Mouse (Mus musculus) megakaryocyte, embryonic 14.5 days (primary cell): ENCODE results near the gene Nxn. TPM values are rescaled to one million over a fixed set of nuclear protein-coding genes. Genes with fewer than 3 reads are reported as not detected.

Experiments
- H3K27me3 ChIP-seq: replicated peaks from 2 replicates; pipeline ENCODE3; 2012; ENCODE audit warnings: inconsistent platforms
- H3K36me3 ChIP-seq: replicated peaks from 2 replicates; pipeline ENCODE3; 2012; ENCODE audit warnings: low read length, inconsistent platforms, mixed read lengths
- H3K4me1 ChIP-seq: 2 replicates; pipeline ENCODE4 v1.6.1; 2012; ENCODE audit warnings: inconsistent platforms
- H3K4me3 ChIP-seq: replicated peaks from 2 replicates; pipeline ENCODE3; 2012; ENCODE audit warnings: moderate library complexity, mild to moderate bottlenecking, inconsistent platforms
- H3K9me3 ChIP-seq: 2 replicates; pipeline ENCODE4 v1.6.1; 2012; ENCODE audit warnings: inconsistent platforms
- FLI1 ChIP-seq: IDR thresholded peaks from 2 replicates; pipeline ENCODE4 v1.6.1; 2012; ENCODE audit warnings: low read length, inconsistent platforms, mixed read lengths
- GATA1 ChIP-seq: IDR thresholded peaks from 3 replicates; pipeline ENCODE4 v1.6.1; 2012; ENCODE audit warnings: mixed read lengths, low read length, inconsistent platforms, borderline replicate concordance
- polyA plus RNA-seq: library from polyadenylated mRNA; stranded (reverse); fragments of >175 nt; gene quantifications from 2 replicates; pipeline ENCODE4 v1.2.3, GENCODE M21; 2012; ENCODE audit warnings: low replicate concordance; ENCODE audit not compliant: insufficient read depth

Gene Nxn
- polyA plus RNA-seq, 1 experiment = 4.1 TPM

- peaks cover 6% of the 10 kb centered on the region; the same call in 1 of the 2 replicates for H3K9me3 ChIP-seq
- H3K4me3 ChIP-seq = no peak overlapping the region
- peaks cover 31% of the 10 kb centered on the region for H3K27me3 ChIP-seq
- TF ChIP-seq FLI1 (no peak), GATA1 (no peak)
- peaks cover 37% of the 10 kb centered on the region for H3K4me1 ChIP-seq
- no peaks in the 10 kb centered on the region for H3K36me3 ChIP-seq
These were observed 113.4 kb downstream of the Nxn start for GRCm38 (mm10) chr11:76285431-76286075.

- H3K36me3 ChIP-seq = no peaks in the 10 kb centered on the region
- peaks cover 35% of the 10 kb centered on the region for H3K4me1 ChIP-seq
- peaks cover 6% of the 10 kb centered on the region; the same call in 1 of the 2 replicates for H3K9me3 ChIP-seq
- TF ChIP-seq GATA1 = no peak
- TF ChIP-seq FLI1 = no peak
- H3K4me3 ChIP-seq = no peak overlapping the region
- H3K27me3 ChIP-seq = peaks cover 25% of the 10 kb centered on the region
These were observed 115.1 kb downstream of the Nxn start for GRCm38 (mm10) chr11:76283841-76284240.

- Histone ChIP-seq H3K27me3 (peaks cover 13% of the 10 kb centered on the region), H3K4me1 (peaks cover 5% of the 10 kb centered on the region), H3K36me3 (peaks cover 4% of the 10 kb centered on the region), H3K4me3 (no peak overlapping the region), H3K9me3 (peaks cover 6% of the 10 kb centered on the region; the same call in 1 of the 2 replicates)
- TF ChIP-seq GATA1 (no peak), FLI1 (no peak)
These were observed 119.0 kb downstream of the Nxn start for GRCm38 (mm10) chr11:76279971-76280370.

- H3K9me3 ChIP-seq = peaks cover 6% of the 10 kb centered on the region; the same call in 1 of the 2 replicates
- TF ChIP-seq GATA1 (no peak), FLI1 (no peak)
- H3K4me3 ChIP-seq = no peak overlapping the region
- H3K36me3 ChIP-seq = peaks cover 7% of the 10 kb centered on the region
- H3K4me1 ChIP-seq = no peaks in the 10 kb centered on the region; the same call in 1 of the 2 replicates
- H3K27me3 ChIP-seq = peaks cover 13% of the 10 kb centered on the region
These were observed 119.7 kb downstream of the Nxn start for GRCm38 (mm10) chr11:76278960-76279852.

- H3K36me3 ChIP-seq = peaks cover 37% of the 10 kb centered on the region
- H3K4me3 ChIP-seq = no peak overlapping the region
- peaks cover 8% of the 10 kb centered on the region for H3K4me1 ChIP-seq
- TF ChIP-seq FLI1 (no peak), GATA1 (no peak)
- peaks cover 2% of the 10 kb centered on the region for H3K27me3 ChIP-seq
- H3K9me3 ChIP-seq = no peaks in the 10 kb centered on the region
These were observed 126.5 kb downstream of the Nxn start for GRCm38 (mm10) chr11:76272440-76272839.

GRCm38 (mm10) chr11:76268521-76269065, 130.3 kb downstream of the Nxn start:
- H3K4me3 ChIP-seq = no peak overlapping the region
- TF ChIP-seq GATA1 (no peak), FLI1 (no peak)

GRCm38 (mm10) chr11:76268001-76268459, 130.9 kb downstream of the Nxn start:
- Histone ChIP-seq H3K9me3 (no peaks in the 10 kb centered on the region), H3K4me1 (peaks cover 20% of the 10 kb centered on the region), H3K36me3 (peaks cover 27% of the 10 kb centered on the region), H3K27me3 (peaks cover 6% of the 10 kb centered on the region), H3K4me3 (no peak overlapping the region)
- TF ChIP-seq FLI1 = no peak
- TF ChIP-seq GATA1 = no peak

More at GRCm38 (mm10) chr11:76268521-76269065, 130.3 kb downstream of the Nxn start:
- H3K9me3 ChIP-seq = no peaks in the 10 kb centered on the region
- peaks cover 19% of the 10 kb centered on the region for H3K4me1 ChIP-seq
- H3K27me3 ChIP-seq = peaks cover 6% of the 10 kb centered on the region
- peaks cover 29% of the 10 kb centered on the region for H3K36me3 ChIP-seq

- TF ChIP-seq GATA1 = no peak
- TF ChIP-seq FLI1 = no peak
- Histone ChIP-seq H3K4me1 (peaks cover 25% of the 10 kb centered on the region), H3K9me3 (no peaks in the 10 kb centered on the region), H3K4me3 (no peak overlapping the region), H3K36me3 (peaks cover 29% of the 10 kb centered on the region), H3K27me3 (peaks cover 9% of the 10 kb centered on the region)
These were observed 131.4 kb downstream of the Nxn start for GRCm38 (mm10) chr11:76267550-76267949.

- Histone ChIP-seq H3K36me3 (peaks cover 44% of the 10 kb centered on the region), H3K4me1 (peaks cover 39% of the 10 kb centered on the region), H3K27me3 (peaks cover 16% of the 10 kb centered on the region), H3K4me3 (no peak overlapping the region), H3K9me3 (no peaks in the 10 kb centered on the region)
- no peak for TF ChIP-seq GATA1
- TF ChIP-seq FLI1 = no peak
These were observed 136.2 kb downstream of the Nxn start for GRCm38 (mm10) chr11:76262611-76263351.
